Mouse (Mus musculus): ENCODE data around the gene Lao1. TPM values are rescaled to one million over a fixed set of nuclear protein-coding genes. Genes with fewer than 3 reads are reported as not detected.

Gene Lao1
- total RNA-seq, 1 experiment from 2014 or later = not detected

DNA sequence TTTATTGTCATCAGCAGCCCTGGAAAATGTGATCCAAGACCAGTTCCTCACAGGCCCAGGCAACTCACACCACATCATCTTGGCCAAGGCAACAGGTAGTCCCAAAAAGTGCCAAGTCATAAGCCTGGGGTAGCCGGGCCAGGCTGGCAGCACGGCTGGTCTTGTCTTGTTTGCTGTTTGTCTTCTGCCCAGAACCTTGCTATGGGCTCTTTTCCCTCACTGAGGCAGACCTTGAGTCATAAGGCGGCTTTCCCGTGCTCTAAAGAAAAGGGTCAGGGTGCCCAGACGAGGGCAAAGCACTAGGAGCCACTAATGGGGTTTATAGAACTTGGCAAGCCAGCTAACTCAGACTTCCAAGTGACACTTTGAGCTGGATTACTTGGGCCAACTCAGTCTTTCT lies 51.7 kb downstream of the Lao1 start:
- no peak for ATAC-seq (replicated peaks; ENCODE audit: low read depth, poor library complexity, severe bottlenecking)

DNA sequence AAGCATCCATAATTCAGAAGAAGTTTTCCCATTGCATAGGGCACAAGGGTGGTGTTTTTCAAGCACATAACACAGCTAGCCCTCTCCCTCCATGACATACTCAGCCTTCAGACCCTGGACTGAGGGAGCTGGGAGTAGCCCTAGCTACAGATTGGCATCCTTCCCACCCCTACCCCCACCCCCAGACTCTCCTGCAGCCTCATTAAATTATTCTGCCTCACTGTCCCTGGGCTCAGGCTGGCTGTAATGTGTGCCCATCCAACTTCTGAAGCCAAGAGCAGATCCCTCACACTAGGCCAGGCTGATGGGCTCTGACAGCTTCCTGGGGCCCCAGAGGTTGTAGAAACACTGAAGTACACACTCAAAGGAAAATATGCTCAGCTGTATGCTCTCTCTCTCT lies 53.6 kb downstream of the Lao1 start:
- ATAC-seq (replicated peaks; ENCODE audit: low read depth, poor library complexity, severe bottlenecking) = no peak

DNA sequence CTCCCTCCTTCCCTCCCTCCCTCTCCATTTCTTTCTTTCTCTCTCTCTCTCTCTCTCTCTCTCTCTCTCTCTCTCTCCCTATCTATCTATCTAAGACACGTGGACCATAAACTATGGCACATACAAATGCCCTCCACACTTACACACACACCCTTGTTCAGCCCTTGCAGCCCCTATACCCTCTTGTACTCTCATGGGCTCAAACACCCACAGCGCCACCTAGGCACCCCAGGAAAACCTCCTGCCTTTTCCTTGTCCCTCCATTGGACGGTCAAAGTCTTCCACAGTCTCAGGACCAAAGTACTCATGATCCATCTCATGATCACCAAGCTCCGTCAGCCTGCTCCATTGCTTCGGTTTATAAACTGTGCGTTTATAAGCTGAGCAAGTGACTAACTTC lies 54.2 kb downstream of the Lao1 start:
- no peak for ATAC-seq (replicated peaks; ENCODE audit: low read depth, poor library complexity, severe bottlenecking)

DNA sequence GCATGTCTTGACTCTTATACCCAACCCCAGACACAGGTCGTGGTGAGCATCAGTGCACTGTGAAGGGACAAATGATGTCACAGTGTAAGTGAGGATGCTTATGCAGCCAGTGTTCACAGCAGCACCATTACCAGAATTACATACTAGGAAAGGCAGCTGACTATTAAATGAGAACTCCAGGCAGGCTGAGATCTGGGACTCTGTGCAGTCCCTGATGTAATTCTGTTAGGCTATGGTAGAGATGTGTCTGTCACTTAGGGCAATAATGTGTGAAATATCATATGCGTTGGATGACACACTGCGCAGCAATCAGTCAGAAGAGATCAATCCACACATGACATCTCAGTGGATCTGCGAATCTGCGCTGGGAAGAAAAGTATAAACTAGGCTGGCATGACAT lies 55.7 kb downstream of the Lao1 start:
- no peak for ATAC-seq (replicated peaks; ENCODE audit: low read depth, poor library complexity, severe bottlenecking)

Other genes starting within 250 kb of the Lao1 start
- gene Olfr1340, start 241.4 kb upstream of the Lao1 start, total RNA-seq (2017) = not detected in 2 replicates
- gene Olfr1339, start 229.4 kb upstream of the Lao1 start, total RNA-seq (2017) = not detected in 2 replicates
- not detected in 2 replicates for gene Olfr1338, start 202.8 kb upstream of the Lao1 start, total RNA-seq (2017)
- not detected in 2 replicates for gene Olfr1337, start 179.0 kb upstream of the Lao1 start, total RNA-seq (2017)
- not detected in 2 replicates for gene Olfr1335, start 151.6 kb upstream of the Lao1 start, total RNA-seq (2017)
- gene Olfr1333, start 125.3 kb upstream of the Lao1 start, total RNA-seq (2017) = not detected in 2 replicates
- gene Olfr1331, start 96.9 kb upstream of the Lao1 start, total RNA-seq (2017) = not detected in 2 replicates
- not detected in 2 replicates for gene Olfr1330, start 73.0 kb upstream of the Lao1 start, total RNA-seq (2017)
- gene Olfr1329, start 44.1 kb upstream of the Lao1 start, total RNA-seq (2017) = not detected in 2 replicates
- not detected in 2 replicates for gene Olfr1328, start 23.0 kb upstream of the Lao1 start, total RNA-seq (2017)
- 6.1 and 7.9 TPM in 2 replicates for gene Slc2a1, start 147.1 kb downstream of the Lao1 start, total RNA-seq (2017)
- 4.1 and 5.2 TPM in 2 replicates for gene Zfp691, start 212.6 kb downstream of the Lao1 start, total RNA-seq (2017)
- 74.0 and 90.5 TPM in 2 replicates for gene Ermap, start 228.4 kb downstream of the Lao1 start, total RNA-seq (2017)
- gene Svbp, start 233.7 kb downstream of the Lao1 start, total RNA-seq (2017) = 26.0 and 219 TPM in 2 replicates

Data from common myeloid progenitor, adult 5-6 weeks (primary cell).